Mouse (Mus musculus) frontal cortex, postnatal 14 days (tissue): ENCODE data around the gene Cdkl3.
"Not testable (repeated sequence)": the region's sequence is repeated elsewhere in the genome, so short reads cannot be mapped to it uniquely, and the experiment has no call there.

Source experiments
- DNase-seq, 2 experiments: peaks; one replicate each; pipeline ENCODE4 v3.0.0; 2022; ENCODE audit warnings: low spot score in 2 of 2

Gene Cdkl3

DNA sequence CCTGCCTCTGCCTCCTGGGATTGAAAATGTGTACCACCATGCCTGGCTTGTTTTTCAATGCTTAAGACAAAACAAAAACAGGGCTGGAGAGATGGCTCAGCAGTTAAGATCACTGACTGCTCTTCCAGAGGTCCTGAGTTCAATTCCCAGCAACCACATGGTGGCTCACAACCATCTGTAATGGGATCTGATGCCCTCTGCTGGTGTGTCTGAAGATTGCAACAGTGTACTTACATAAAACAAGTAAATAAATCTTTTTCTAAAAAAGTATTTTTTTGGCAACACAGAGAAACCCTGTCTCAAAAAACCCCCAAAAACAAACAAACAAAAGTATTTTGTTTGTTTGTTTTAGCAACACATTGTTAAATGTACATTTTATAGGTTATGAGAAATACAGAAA, 116.4 kb downstream of the Cdkl3 start:
- DNase-seq, result not testable (repeated sequence)

DNA sequence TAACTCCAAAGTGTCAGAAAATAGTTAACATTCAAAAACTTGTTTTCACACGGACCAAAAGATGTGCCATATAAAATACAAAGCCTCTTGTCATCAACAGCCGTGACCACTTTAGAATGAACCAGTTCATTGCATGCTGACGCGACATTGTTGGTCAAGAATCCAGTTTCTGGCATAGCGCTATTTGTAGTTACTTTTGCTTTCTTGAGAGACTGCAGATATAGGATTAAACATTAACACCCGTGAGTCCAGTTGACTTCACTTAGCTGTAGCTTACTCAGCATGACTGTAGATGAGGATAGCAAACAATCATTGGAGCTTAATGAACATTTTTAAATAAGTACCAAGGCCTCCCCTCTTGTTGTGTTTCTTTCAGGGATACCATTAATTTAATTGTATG, 118.0 kb downstream of the Cdkl3 start:
- DNase-seq, result no peak

DNA sequence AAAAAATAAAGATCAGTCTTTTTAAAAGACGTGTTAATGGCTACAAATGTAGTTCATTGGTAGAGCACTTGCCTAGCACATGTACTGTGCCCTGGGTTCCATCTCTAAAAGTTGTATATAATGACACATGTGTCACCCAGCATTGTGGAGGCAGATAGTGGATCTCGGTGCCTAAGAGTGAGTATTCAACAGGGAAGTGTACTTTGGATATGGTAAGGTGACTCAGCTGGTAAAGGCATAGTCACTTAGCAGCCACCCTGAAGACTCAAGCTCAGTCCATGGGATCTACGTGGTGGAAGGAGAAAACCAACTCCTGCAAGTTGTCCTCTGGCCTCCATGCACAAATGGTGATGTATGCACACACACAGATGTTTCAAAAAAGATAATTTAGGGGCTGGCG, 120.4 kb downstream of the Cdkl3 start:
- DNase-seq, result no peak

DNA sequence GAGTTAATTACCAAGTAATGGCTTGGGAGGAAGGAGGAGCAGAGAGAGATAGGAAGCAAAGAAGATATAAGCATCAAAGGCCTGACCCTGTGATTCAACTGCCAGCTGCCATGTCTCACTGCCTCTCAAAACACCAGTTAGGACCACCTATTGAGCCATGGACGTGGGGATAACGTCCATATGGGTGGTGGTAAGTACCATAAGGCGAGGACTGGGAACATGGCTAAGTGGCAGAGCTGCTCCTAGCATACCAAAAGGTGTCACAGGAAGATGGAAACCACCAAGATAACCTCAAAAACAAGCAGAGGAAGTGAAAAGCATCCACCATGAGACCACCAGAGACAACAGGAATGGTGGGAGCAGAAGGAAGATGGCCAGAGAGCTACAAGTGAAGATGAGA, 123.1 kb downstream of the Cdkl3 start:
- no peak for DNase-seq

DNA sequence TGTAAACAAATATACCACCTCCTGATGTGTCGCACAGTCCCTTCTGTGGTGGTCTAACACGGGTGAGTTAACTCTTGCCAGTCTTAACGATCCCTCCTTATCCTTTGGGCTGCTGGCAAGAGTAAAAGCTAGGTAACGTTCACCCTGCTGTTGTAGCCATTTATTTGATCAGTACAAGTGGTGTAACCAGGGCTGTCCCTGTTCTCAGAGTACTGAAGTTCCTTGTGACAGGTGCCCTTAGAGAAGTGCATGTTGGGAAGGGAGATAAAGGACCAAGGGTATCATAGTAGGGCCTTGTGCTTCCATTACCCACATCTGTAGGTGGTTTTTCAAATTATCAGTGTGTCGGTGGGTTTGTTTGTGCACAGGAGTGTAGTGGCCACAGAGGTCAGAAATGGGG, 123.7 kb downstream of the Cdkl3 start:
- DNase-seq, result no peak

DNA sequence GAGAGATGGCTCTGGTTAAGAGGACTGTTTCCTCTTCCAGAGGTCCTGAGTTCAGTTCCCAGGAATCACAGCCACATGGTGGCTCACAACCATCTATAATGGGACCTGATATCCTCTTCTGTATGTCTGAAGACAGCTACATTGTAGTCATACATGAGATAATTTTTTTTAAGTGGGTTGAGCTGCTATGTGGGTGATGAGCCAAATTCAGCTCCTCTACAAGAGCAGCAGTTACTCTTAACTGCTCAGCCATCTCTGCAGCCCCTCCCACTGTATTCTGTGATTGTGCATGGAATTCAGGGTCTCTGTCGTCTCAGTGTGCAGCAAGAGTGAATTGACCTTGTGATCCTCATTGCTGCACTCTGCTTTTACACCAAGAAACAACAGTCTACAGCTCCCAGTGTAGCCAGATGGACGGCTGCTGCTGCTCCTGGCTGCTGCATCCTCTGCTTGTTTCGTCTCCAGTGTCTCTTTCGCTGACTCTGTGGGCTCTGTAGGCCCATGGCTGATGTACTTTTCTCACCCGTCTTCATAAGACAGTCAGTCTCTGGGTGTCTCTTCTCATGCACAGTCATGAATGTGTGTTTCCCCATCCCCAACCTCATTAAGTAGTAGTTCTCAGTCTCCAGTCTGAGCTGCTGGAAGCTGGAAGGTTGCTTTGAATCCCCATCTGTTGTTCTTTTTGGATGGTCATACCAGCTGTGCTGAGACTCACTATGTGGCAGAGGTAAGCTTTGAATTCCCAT, 124.5 kb downstream of the Cdkl3 start:
- DNase-seq, result no peak

DNA sequence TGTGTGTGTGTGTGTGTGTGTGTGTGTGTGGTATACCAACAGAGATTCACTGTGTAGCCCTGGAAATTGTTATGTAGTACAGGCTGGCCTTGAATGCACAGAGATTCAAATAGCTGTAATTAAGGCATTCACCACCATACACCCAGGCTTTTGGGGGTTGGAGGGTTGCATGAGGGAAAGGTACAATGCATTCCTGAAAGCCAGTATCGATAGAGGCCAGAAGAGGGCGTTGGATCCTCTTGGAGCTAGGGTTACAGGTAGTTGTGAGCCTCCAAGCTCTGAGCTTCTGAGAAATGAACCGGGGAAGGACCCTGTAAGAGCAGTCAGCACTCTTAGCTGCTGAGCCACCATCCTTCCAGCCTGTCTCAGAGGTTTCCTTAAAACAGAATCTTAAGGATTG, 125.2 kb downstream of the Cdkl3 start:
- peak; percentile 25 to 35 for DNase-seq

DNA sequence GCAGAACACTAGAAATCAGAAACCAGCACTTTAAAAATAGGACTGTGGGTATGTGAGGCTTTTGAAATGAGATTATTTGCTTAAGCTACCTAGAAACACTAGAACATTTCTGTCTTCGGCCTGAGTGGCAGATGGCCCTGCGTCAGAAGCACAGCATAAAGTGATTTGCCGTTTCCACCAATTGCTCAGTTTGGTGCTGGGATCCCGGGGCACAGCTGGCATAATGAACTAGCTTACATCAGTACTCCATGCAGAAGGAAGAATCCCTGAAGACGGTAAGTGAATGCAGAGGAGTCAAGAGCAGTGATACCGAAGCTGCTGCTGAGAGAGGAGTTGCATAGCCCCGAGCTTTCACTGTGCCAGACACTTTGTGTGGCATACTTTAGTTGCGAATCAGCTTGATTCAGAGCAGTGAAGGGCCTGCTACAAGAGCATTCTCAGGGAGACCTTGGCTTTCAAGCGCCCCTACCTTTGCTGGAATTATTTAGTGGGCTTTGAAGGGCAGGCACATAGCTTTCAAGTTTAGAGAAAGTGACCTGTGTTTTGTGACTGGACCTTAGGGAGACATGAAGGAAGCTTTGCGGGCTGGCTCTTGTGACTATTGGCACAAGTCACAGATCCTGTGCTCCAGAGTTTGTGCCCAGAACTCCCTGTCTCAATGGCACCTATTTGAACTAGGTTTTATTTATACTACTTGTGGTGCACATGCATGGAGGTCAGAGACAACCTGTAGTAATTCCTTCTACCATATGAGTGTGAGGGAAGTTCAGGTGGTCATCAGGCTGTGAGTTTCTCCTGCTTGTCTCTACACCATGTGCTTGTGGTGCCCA, 125.8 kb downstream of the Cdkl3 start:
- DNase-seq, result peak; percentile 67 to 72

DNA sequence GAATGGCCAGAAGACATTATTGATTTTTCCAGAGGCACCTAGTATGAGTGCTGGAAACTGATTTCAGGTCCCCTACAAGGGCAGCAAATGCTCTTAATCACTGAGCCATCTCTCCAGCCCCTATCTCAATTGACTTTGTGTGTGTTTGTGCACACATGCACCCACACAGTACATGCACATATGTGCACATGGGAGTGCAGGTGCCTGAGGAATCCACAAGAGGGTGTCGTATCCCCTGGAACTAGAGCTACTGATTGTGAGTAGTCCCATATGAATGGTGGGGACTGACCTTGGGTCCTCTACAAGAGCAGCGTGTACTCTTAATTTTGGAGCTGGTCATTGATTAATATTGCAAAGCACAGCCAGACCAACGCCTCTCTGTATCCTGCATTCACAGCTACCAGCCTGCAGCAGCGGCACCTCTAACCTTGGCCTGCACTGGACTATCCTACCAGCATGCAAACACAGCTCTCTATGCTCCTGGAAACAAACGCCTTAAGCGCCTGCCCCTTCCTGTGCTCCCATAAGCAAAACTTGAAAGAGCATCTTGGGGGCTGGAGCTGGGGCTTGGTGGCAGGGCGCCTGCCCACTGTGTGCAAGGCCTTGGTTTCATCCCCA, 126.5 kb downstream of the Cdkl3 start:
- DNase-seq, result peak in 1 of 2 experiments; percentile 19
